Mouse (Mus musculus) kidney, embryonic 14.5 days (tissue): Measurements from ENCODE around the gene Cdkal1. TPM values are rescaled to one million over a fixed set of nuclear protein-coding genes. Genes with fewer than 3 reads are reported as not detected.

Source experiments
- ATAC-seq: fragments of 200-750 bp; cut with Nextera tagmentation; 2 replicates; pipeline ENCODE4 v1.8.0; 2017; ENCODE audit warnings: moderate number of reproducible peaks, mild to moderate bottlenecking, moderate TSS enrichment, moderate library complexity; ENCODE audit not compliant: low FRiP score, low TSS enrichment
- H3K27ac ChIP-seq: fragments of 300-500 bp; sonication (generic); 2 replicates; pipeline ENCODE4 v1.5.1; 2014; ENCODE audit warnings: low read depth, mild to moderate bottlenecking, low read length, moderate library complexity, mixed read lengths
- H3K27me3 ChIP-seq: fragments of 300-500 bp; sonication (generic); 2 replicates; pipeline ENCODE4 v1.6.1; 2014; ENCODE audit warnings: mild to moderate bottlenecking, low read length; ENCODE audit not compliant: control insufficient read depth, insufficient read depth
- H3K36me3 ChIP-seq: fragments of 300-500 bp; sonication (generic); 2 replicates; pipeline ENCODE4 v1.6.1; 2014; ENCODE audit warnings: low read length, mixed read lengths; ENCODE audit not compliant: control insufficient read depth, insufficient read depth
- H3K4me1 ChIP-seq: fragments of 300-500 bp; sonication (generic); 2 replicates; pipeline ENCODE4 v1.6.1; 2014; ENCODE audit warnings: low read length, mixed read lengths; ENCODE audit not compliant: control insufficient read depth, insufficient read depth
- H3K4me2 ChIP-seq: fragments of 300-500 bp; sonication (generic); replicated peaks from 2 replicates; pipeline ENCODE4 v1.6.1; 2014; ENCODE audit warnings: low read depth, mild to moderate bottlenecking, low read length
- H3K4me3 ChIP-seq: fragments of 300-500 bp; sonication (generic); 2 replicates; pipeline ENCODE4 v1.5.1; 2014; ENCODE audit warnings: mild to moderate bottlenecking, low read length
- H3K9ac ChIP-seq: fragments of 300-500 bp; sonication (generic); 2 replicates; pipeline ENCODE4 v1.6.1; 2014; ENCODE audit warnings: low read depth, mild to moderate bottlenecking, low read length, moderate library complexity
- H3K9me3 ChIP-seq: fragments of 300-500 bp; sonication (generic); 2 replicates; pipeline ENCODE4 v1.6.1; 2016; ENCODE audit warnings: low read length; ENCODE audit not compliant: control insufficient read depth
- WGBS: fragments of 180-500 bp; shearing (Covaris S2); extraction: QIAGEN DNeasy Blood & Tissue Kit; methylation state at CpG from one replicate; pipeline ENCODE4 v1.1.7; 2014; 5-methylcytosine and 5-hydroxymethylcytosine counted together
- polyA plus RNA-seq: library from polyadenylated mRNA; unstranded; fragments of >200 nt; fragmentation: Nextera tagmentation; extraction: Ambion mirVana; gene quantifications from 2 replicates; pipeline ENCODE4 v1.2.1, GENCODE M21; 2014

Gene Cdkal1
- polyA plus RNA-seq, 1 experiment from 2014 or later, result 35.9 TPM

DNA sequence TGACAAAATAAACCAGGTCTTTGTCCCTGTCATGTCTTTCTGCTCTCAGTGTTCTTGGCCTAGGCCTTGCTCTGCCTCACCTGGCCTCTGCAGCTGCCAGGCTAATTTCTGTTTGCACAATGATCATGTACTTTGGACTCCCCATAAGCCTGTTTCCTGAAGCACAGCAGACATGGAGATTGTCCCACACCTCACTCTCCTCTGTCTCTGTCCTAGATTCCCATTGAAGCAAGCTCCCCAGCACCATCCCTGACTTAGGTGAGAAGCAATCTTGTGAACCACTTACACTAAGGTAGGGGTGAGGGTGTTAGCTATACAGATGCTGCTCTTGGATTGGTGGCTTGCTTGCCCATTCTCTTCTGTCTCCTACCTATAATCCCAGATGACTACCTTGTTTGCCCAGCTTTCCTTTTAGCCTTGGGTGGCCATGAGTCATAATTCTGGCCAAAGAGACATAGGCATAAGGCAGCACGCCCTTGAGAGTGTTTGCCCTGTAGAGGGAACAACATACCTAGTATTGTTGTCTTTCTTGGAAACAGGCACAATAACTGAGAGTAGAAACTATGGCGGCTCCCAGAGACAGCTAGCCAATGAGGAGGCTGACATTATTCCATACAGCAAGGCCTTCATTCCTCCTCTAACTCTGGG lies 692.5 kb downstream of the Cdkal1 start:
- no peaks in the 10 kb centered on the region for H3K4me1 ChIP-seq
- no peak overlapping the region for H3K9ac ChIP-seq
- no peaks in the 10 kb centered on the region for H3K9me3 ChIP-seq
- no peak overlapping the region for H3K4me3 ChIP-seq
- no peaks in the 10 kb centered on the region for H3K27me3 ChIP-seq
- no peak for ATAC-seq
- WGBS, result 81% methylated on average over 2 of the region's 2 CpGs
- no peak overlapping the region for H3K27ac ChIP-seq
- H3K36me3 ChIP-seq, result no peaks in the 10 kb centered on the region
- H3K4me2 ChIP-seq, result no peak overlapping the region

DNA sequence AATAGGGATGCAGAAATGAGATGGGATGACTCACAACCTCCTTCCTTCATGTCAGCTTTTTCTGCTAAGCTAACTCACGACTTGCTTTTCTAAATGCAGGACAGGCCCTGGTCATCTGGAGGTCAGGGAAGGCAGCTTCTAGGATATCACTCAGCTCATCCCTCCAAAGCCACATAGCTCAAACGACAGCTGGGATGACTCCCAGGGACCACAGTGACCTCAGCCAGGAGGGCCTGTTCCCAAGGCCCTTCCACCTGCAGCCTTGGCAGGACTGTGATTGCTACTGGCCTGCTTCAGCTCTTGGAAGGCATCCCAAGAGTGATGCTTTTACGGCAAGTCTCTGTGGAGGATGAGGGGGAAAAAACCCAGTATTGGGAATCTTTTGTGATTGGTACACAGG lies 693.0 kb downstream of the Cdkal1 start:
- Histone ChIP-seq H3K4me1 (no peaks in the 10 kb centered on the region), H3K36me3 (no peaks in the 10 kb centered on the region), H3K9me3 (no peaks in the 10 kb centered on the region), H3K4me2 (no peak overlapping the region), H3K4me3 (no peak overlapping the region), H3K9ac (no peak overlapping the region), H3K27me3 (no peaks in the 10 kb centered on the region), H3K27ac (no peak overlapping the region)
- no peak for ATAC-seq
- 31% methylated on average over 3 of the region's 3 CpGs for WGBS

DNA sequence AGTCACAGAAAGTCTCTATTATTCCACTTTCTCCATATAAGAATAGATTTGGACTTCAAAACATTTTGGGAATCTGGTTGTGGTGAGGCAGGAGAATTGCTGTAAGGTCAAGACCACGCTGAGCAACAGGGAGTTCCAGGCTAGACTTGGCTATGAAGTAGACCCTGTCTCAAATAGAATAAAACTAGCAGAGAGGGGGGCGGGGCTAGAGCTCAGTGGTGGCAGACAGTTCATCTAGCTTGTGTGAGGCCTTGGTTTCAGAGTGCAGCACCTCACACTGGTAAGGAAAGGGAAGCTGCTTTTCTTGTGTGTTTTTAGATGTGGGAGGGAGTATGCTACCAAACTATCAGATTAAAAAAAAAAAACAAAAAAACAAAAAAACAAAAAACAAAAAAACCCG lies 694.0 kb downstream of the Cdkal1 start:
- H3K9ac ChIP-seq, result no peak overlapping the region
- H3K36me3 ChIP-seq, result no peaks in the 10 kb centered on the region
- H3K4me1 ChIP-seq, result no peaks in the 10 kb centered on the region
- ATAC-seq, result no peak
- H3K4me2 ChIP-seq, result no peak overlapping the region
- H3K4me3 ChIP-seq, result no peak overlapping the region
- H3K27me3 ChIP-seq, result no peaks in the 10 kb centered on the region
- no peaks in the 10 kb centered on the region for H3K9me3 ChIP-seq
- H3K27ac ChIP-seq, result no peak overlapping the region
- WGBS, result 86% methylated on average over 3 of the region's 3 CpGs

DNA sequence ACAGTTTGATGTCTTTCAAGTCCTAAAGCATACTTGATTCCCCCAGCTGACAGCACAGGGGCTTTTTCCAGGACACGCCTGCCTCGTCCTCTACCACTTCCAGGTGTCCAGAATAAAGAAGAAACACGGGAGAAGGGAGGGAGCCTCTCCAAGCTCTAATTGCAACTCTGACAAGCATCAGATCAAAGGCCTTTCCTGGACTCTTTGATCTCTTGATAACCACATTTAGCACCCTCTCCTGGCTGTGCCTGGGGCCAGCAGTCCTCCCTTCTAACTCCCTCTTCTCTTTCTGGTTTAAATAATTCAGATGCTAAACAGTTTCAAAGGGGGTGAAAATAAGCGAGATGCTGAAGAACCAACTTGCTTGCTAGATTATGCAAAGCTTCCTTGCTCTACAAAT lies 698.8 kb downstream of the Cdkal1 start:
- Histone ChIP-seq H3K4me1 (no peaks in the 10 kb centered on the region), H3K4me3 (no peak overlapping the region), H3K27me3 (no peaks in the 10 kb centered on the region), H3K36me3 (no peaks in the 10 kb centered on the region), H3K4me2 (no peak overlapping the region), H3K9me3 (no peaks in the 10 kb centered on the region), H3K27ac (no peak overlapping the region), H3K9ac (no peak overlapping the region)
- no peak for ATAC-seq
- 19% methylated on average over 4 of the region's 4 CpGs for WGBS

DNA sequence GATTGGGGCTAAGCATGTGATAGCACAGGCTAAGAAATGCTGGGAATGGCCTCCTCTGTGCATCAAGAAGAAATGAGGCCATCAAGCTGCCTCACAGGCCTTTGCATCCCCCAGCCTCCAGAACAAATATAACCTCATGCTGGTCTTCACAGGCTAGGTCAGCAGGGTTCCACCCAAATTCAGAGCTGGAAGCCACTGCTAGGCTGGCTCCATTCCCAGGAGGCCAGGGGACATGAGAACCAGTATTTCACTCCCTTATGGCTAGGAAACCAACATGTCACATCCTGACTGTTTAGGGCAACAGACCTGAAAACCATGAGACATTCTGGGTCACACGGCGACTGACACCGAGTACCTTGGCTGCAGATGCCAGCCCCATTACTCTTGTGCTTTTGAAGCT lies 700.2 kb downstream of the Cdkal1 start:
- ATAC-seq, result no peak
- Histone ChIP-seq H3K9me3 (no peaks in the 10 kb centered on the region), H3K4me1 (no peaks in the 10 kb centered on the region), H3K27me3 (no peaks in the 10 kb centered on the region), H3K4me3 (no peak overlapping the region), H3K27ac (no peak overlapping the region), H3K36me3 (no peaks in the 10 kb centered on the region), H3K9ac (no peak overlapping the region), H3K4me2 (no peak overlapping the region)
- 83% methylated on average over 3 of the region's 3 CpGs for WGBS

DNA sequence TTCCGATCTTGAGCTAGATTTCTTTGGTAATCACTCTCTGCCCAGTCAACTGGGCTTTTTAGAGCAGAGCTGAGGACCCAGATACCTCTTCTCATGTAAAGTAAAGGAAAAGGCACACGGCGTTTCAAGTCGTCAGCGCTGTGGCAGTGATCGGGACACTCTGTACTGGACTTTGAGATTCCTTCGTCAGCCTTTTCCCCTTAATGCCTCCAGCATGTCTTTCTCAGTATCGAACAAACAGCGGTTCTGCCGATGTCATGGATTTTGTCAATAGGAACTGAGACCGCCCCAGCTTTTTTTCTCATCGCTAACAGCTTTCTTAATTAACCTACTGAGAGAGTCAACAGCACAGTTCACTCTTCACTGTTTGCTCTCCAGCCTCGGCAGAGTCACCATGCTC lies 705.4 kb downstream of the Cdkal1 start:
- ATAC-seq, result no peak
- Histone ChIP-seq H3K9ac (no peak overlapping the region), H3K4me1 (no peaks in the 10 kb centered on the region), H3K9me3 (no peaks in the 10 kb centered on the region), H3K27ac (no peak overlapping the region), H3K36me3 (no peaks in the 10 kb centered on the region), H3K27me3 (no peaks in the 10 kb centered on the region), H3K4me2 (no peak overlapping the region), H3K4me3 (no peak overlapping the region)
- WGBS, result 88% methylated on average over 13 of the region's 13 CpGs

DNA sequence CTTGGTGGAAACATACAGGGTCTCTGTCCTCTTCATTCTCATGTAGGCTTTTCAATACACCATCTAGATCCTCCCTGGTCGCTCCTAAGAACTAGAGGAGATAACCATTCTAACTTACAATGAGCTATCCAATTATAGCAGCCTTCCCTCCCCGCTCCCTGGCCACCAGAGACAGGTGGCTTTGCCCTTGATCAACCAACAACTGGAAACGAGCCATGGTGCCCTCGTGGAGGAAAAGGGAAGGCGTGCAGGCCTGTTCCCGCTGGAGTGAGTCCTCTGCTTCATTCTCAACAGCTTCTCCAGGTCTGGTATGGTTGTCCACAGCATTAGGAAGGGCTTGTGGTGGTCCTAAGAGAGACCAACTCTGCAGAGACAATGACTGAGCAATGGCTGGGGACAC lies 706.1 kb downstream of the Cdkal1 start:
- no peak for ATAC-seq
- 87% methylated on average over 6 of the region's 6 CpGs for WGBS
- no peak overlapping the region for H3K4me2 ChIP-seq
- H3K36me3 ChIP-seq, result no peaks in the 10 kb centered on the region
- H3K9me3 ChIP-seq, result no peaks in the 10 kb centered on the region
- H3K4me1 ChIP-seq, result no peaks in the 10 kb centered on the region
- H3K9ac ChIP-seq, result no peak overlapping the region
- H3K27me3 ChIP-seq, result no peaks in the 10 kb centered on the region
- H3K27ac ChIP-seq, result no peak overlapping the region
- H3K4me3 ChIP-seq, result no peak overlapping the region

DNA sequence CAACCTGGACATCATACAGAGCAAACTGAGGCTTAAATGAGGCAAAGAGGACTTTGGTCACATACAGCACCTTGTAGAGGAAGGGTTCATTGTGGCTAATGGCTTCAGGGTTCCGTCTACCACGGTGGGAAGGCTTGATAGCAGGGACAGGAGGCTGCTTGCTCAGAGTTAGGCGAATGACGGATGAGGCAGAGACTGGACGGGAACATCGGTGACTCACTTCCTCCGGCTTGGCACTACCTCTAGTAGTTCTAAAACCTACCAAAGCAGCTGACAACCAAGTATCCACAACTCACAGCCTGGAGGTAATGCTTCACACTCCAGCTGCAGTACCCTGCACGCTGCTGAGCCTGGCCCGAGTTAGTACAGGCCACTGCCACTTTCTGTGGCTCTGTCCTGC lies 706.9 kb downstream of the Cdkal1 start:
- WGBS, result 84% methylated on average over 9 of the region's 9 CpGs
- Histone ChIP-seq H3K9me3 (no peaks in the 10 kb centered on the region), H3K36me3 (no peaks in the 10 kb centered on the region), H3K4me1 (no peaks in the 10 kb centered on the region), H3K9ac (no peak overlapping the region), H3K27ac (no peak overlapping the region), H3K4me2 (no peak overlapping the region), H3K4me3 (no peak overlapping the region), H3K27me3 (no peaks in the 10 kb centered on the region)
- no peak for ATAC-seq
